Mouse (Mus musculus): ENCODE data around the gene Rab30. TPM values are rescaled to one million over a fixed set of nuclear protein-coding genes. Genes with fewer than 3 reads are reported as not detected.
A peak's percentile ranks its signal among the peaks of the same experiment; 100 is the strongest.
"Not testable (repeated sequence)": the region's sequence is repeated elsewhere in the genome, so short reads cannot be mapped to it uniquely, and the experiment has no call there.

Gene Rab30
- total RNA-seq (2014; fragmentation: Nextera tagmentation) = 0.46 and 0.67 TPM in 2 replicates
- 0.28 and 3.6 TPM in 2 replicates for total RNA-seq (2017)

GRCm38 (mm10) chr7:92741152-92741860, at the start of gene Rab30:
Gene Rab30, plus strand, starts transcription at chr7:92741603.
- ATAC-seq (replicated peaks; ENCODE audit: low FRiP score, low TSS enrichment, poor library complexity, severe bottlenecking) = peak; percentile 97

- ATAC-seq (replicated peaks; ENCODE audit: low FRiP score, low TSS enrichment, poor library complexity, severe bottlenecking) = no peak
Observed at GRCm38 (mm10) chr7:92696395-92696794, 45.0 kb upstream of the Rab30 start.

GRCm38 (mm10) chr7:92698770-92699169, 42.6 kb upstream of the Rab30 start:
- no peak for ATAC-seq (replicated peaks; ENCODE audit: low FRiP score, low TSS enrichment, poor library complexity, severe bottlenecking)

GRCm38 (mm10) chr7:92703661-92704060, 37.7 kb upstream of the Rab30 start:
- no peak for ATAC-seq (replicated peaks; ENCODE audit: low FRiP score, low TSS enrichment, poor library complexity, severe bottlenecking)

- no peak for ATAC-seq (replicated peaks; ENCODE audit: low FRiP score, low TSS enrichment, poor library complexity, severe bottlenecking)
Observed at GRCm38 (mm10) chr7:92705534-92705933, 35.9 kb upstream of the Rab30 start.

GRCm38 (mm10) chr7:92706711-92707110, 34.7 kb upstream of the Rab30 start:
- no peak for ATAC-seq (replicated peaks; ENCODE audit: low FRiP score, low TSS enrichment, poor library complexity, severe bottlenecking)

GRCm38 (mm10) chr7:92709573-92709972, 31.8 kb upstream of the Rab30 start:
- ATAC-seq (replicated peaks; ENCODE audit: low FRiP score, low TSS enrichment, poor library complexity, severe bottlenecking) = no peak

- ATAC-seq (replicated peaks; ENCODE audit: low FRiP score, low TSS enrichment, poor library complexity, severe bottlenecking) = no peak
Observed at GRCm38 (mm10) chr7:92711593-92711992, 29.8 kb upstream of the Rab30 start.

GRCm38 (mm10) chr7:92715055-92715454, 26.3 kb upstream of the Rab30 start:
- ATAC-seq (replicated peaks; ENCODE audit: low FRiP score, low TSS enrichment, poor library complexity, severe bottlenecking) = no peak

- ATAC-seq (replicated peaks; ENCODE audit: low FRiP score, low TSS enrichment, poor library complexity, severe bottlenecking) = no peak
Observed at GRCm38 (mm10) chr7:92720156-92720905, 21.1 kb upstream of the Rab30 start.

- ATAC-seq (replicated peaks; ENCODE audit: low FRiP score, low TSS enrichment, poor library complexity, severe bottlenecking) = no peak
Observed at GRCm38 (mm10) chr7:92723750-92724149, 17.7 kb upstream of the Rab30 start.

GRCm38 (mm10) chr7:92724261-92724660, 17.1 kb upstream of the Rab30 start:
- ATAC-seq (replicated peaks; ENCODE audit: low FRiP score, low TSS enrichment, poor library complexity, severe bottlenecking) = no peak

- ATAC-seq (replicated peaks; ENCODE audit: low FRiP score, low TSS enrichment, poor library complexity, severe bottlenecking) = not testable (repeated sequence)
Observed at GRCm38 (mm10) chr7:92729583-92729982, 11.8 kb upstream of the Rab30 start.

GRCm38 (mm10) chr7:92730465-92730864, 10.9 kb upstream of the Rab30 start:
- ATAC-seq (replicated peaks; ENCODE audit: low FRiP score, low TSS enrichment, poor library complexity, severe bottlenecking) = no peak

GRCm38 (mm10) chr7:92730959-92731358, 10.4 kb upstream of the Rab30 start:
- no peak for ATAC-seq (replicated peaks; ENCODE audit: low FRiP score, low TSS enrichment, poor library complexity, severe bottlenecking)

- ATAC-seq (replicated peaks; ENCODE audit: low FRiP score, low TSS enrichment, poor library complexity, severe bottlenecking) = no peak
Observed at GRCm38 (mm10) chr7:92732136-92732535, 9.3 kb upstream of the Rab30 start.

GRCm38 (mm10) chr7:92737560-92737959, 3.8 kb upstream of the Rab30 start:
- no peak for ATAC-seq (replicated peaks; ENCODE audit: low FRiP score, low TSS enrichment, poor library complexity, severe bottlenecking)

GRCm38 (mm10) chr7:92739956-92740355, 1.4 kb upstream of the Rab30 start:
- ATAC-seq (replicated peaks; ENCODE audit: low FRiP score, low TSS enrichment, poor library complexity, severe bottlenecking) = no peak

- ATAC-seq (replicated peaks; ENCODE audit: low FRiP score, low TSS enrichment, poor library complexity, severe bottlenecking) = no peak
Observed at GRCm38 (mm10) chr7:92740411-92741115, 840 bp upstream of the Rab30 start.

- ATAC-seq (replicated peaks; ENCODE audit: low FRiP score, low TSS enrichment, poor library complexity, severe bottlenecking) = no peak
Observed at GRCm38 (mm10) chr7:92741861-92742249, 452 bp downstream of the Rab30 start.

Data from megakaryocyte-erythroid progenitor cell, adult 5-6 weeks (primary cell).